Mouse (Mus musculus) adrenal gland, adult (tissue): ENCODE measurements at regions not wholly inside any gene's neighbourhood (a gene's known extent, or its start where the extent isn't known, plus 50 kb on each side); places are given as distances from the start of the nearest gene placed in this dataset.
A peak's percentile ranks its signal among the peaks of the same experiment; 100 is the strongest.

Experiments
- DNase-seq, 2 experiments: peaks; one replicate each; pipeline ENCODE4 v3.0.0; 2022 to 2023; ENCODE audit warnings: low spot score in 1 of 2; ENCODE audit not compliant: inconsistent age in 2 of 2

DNA sequence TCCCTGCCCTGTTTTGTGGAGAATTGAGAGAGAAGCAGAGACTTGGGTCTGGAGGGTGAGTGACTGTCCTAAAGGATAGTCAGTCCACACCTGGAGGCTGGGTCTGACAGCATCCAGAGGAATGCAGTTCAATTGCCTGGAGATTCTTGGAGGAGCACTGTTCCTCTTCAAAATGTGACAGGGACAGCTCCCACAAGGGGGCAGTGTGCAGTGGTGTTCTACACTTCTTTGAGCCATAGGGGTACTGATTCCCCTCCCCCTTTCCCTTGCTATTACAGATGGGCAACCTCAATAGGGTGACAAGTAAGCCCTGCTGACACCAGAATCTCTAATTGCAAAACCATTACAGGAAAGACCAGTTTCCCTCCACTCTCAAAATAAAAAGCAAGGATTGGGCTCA, 63.7 kb upstream of the Gm773 start:
- DNase-seq = peak in 1 of 2 experiments; percentile 40

DNA sequence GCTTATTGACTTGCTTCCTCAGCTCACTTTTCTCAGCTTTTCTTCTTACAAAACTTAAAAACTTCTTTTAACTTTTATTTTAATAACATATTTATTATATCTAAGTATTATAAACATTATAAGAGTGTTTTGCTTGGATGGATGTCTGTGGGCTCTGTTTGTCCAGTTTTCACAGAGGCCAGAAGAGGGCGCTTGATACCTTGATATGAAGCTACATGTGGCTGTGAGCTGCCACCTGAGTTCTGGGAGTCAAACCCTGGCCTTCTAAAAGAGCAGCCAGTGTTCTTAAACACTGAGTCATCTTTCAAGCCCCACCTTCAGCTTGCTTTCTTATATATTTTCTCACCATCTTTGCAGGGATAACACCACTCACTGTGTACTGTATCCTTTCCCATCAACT, 61.5 kb upstream of the Gm773 start:
- DNase-seq = peak; percentile 11 to 60

DNA sequence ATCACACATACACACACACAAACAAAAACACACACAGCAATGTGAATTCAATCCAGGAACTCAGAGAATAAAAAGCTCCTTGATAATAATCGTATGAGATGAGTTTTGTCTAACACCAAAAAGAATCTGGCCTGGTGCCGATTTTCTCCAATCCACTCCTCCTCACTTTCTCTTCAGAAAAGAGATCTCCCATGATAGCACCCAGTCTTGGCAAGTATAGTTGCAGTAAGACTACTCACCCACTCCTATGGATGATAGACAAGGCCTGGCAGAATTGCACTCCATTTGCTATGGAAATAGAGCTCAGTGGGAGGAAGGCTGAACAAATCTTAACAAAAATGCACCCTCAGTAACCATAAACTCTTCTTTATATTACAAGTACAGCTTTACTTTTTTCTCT, 57.0 kb upstream of the Gm773 start:
- no peak for DNase-seq
